Mouse (Mus musculus) heart, embryonic 14.5 days (tissue): ENCODE results near the gene Nop53. TPM values are rescaled to one million over a fixed set of nuclear protein-coding genes. Genes with fewer than 3 reads are reported as not detected.
A peak's percentile ranks its signal among the peaks of the same experiment; 100 is the strongest.

Source experiments
- ATAC-seq: fragments of 200-750 bp; cut with Nextera tagmentation; 2 replicates; pipeline ENCODE4 v1.8.0; 2017; ENCODE audit warnings: low read depth, moderate TSS enrichment; ENCODE audit not compliant: insufficient number of reproducible peaks, insufficient read depth, low FRiP score
- H3K27ac ChIP-seq, 2 experiments: fragments of 200-500 bp in 1 of 2; fragments of 300-500 bp in 1 of 2; sonication (generic) in 1 of 2; replicated peaks in 1 of 2; 2 replicates each; pipeline ENCODE4 v1.5.1; 2012 to 2014; ENCODE audit warnings: low read depth in 2 of 2, low read length in 2 of 2, control low read depth in 1 of 2, mild to moderate bottlenecking in 1 of 2, mixed read lengths in 1 of 2; ENCODE audit not compliant: control insufficient read depth in 1 of 2, insufficient read depth in 1 of 2
- H3K27me3 ChIP-seq: fragments of 300-500 bp; sonication (generic); 2 replicates; pipeline ENCODE4 v1.6.1; 2014; ENCODE audit warnings: mild to moderate bottlenecking, low read length, control low read depth; ENCODE audit not compliant: control insufficient read depth, insufficient read depth
- H3K36me3 ChIP-seq: fragments of 300-500 bp; sonication (generic); 2 replicates; pipeline ENCODE4 v1.6.1; 2014; ENCODE audit warnings: mild to moderate bottlenecking, control low read depth, low read length, mixed read lengths; ENCODE audit not compliant: control insufficient read depth, insufficient read depth
- H3K4me1 ChIP-seq, 2 experiments: fragments of 200-500 bp in 1 of 2; fragments of 300-500 bp in 1 of 2; sonication (generic) in 1 of 2; 2 replicates each; pipeline ENCODE4 v1.6.1; 2012 to 2014; ENCODE audit warnings: low read length in 2 of 2, control low read depth in 1 of 2, mixed read lengths in 1 of 2; ENCODE audit not compliant: control insufficient read depth in 2 of 2, insufficient read depth in 2 of 2
- H3K4me2 ChIP-seq: fragments of 300-500 bp; sonication (generic); 2 replicates; pipeline ENCODE4 v1.6.1; 2014; ENCODE audit warnings: mild to moderate bottlenecking, low read length
- H3K4me3 ChIP-seq, 2 experiments: fragments of 200-500 bp in 1 of 2; fragments of 300-500 bp in 1 of 2; sonication (generic) in 1 of 2; 2 replicates each; pipeline ENCODE4 v1.5.1; 2012 to 2014; ENCODE audit warnings: low read length in 2 of 2, mild to moderate bottlenecking in 2 of 2, control low read depth in 1 of 2, low read depth in 1 of 2, moderate library complexity in 1 of 2; ENCODE audit not compliant: control insufficient read depth in 1 of 2, insufficient read depth in 1 of 2
- H3K9ac ChIP-seq: fragments of 300-500 bp; sonication (generic); 2 replicates; pipeline ENCODE4 v1.6.1; 2014; ENCODE audit warnings: mild to moderate bottlenecking, low read length
- H3K9me3 ChIP-seq: fragments of 300-500 bp; sonication (generic); 2 replicates; pipeline ENCODE4 v1.6.1; 2016; ENCODE audit warnings: low read length, control low read depth; ENCODE audit not compliant: control insufficient read depth
- WGBS: fragments of 180-500 bp; shearing (Covaris S2); extraction: QIAGEN DNeasy Blood & Tissue Kit; methylation state at CpG from one replicate; pipeline ENCODE4 v1.1.7; 2014; 5-methylcytosine and 5-hydroxymethylcytosine counted together
- polyA plus RNA-seq: library from polyadenylated mRNA; unstranded; fragments of >200 nt; fragmentation: Nextera tagmentation; extraction: Ambion mirVana; gene quantifications from 2 replicates; pipeline ENCODE4 v1.2.1, GENCODE M21; 2014

Nop53 gene
- polyA plus RNA-seq, 1 experiment from 2014 or later: 121 TPM

- 34% methylated on average over 3 of the region's 3 CpGs for WGBS
- H3K4me1 ChIP-seq: peaks cover 3 to 5% of the 10 kb centered on the region in 2 experiments; a peak in 3 of 4 replicates
- H3K27ac ChIP-seq: peak overlapping the region; percentile 57 to 75; a peak in 3 of 4 replicates
- no peak for ATAC-seq
- H3K4me2 ChIP-seq: peak overlapping the region; percentile 42
- H3K27me3 ChIP-seq: no peaks in the 10 kb centered on the region
- no peak overlapping the region for H3K4me3 ChIP-seq
- peaks cover 11% of the 10 kb centered on the region for H3K36me3 ChIP-seq
- no peaks in the 10 kb centered on the region for H3K9me3 ChIP-seq
- 0 out of 2 replicates have a peak overlapping the region, but pooled peaks have one; percentile 21 for H3K9ac ChIP-seq
These were observed 14.2 kb downstream of the Nop53 start for GRCm38 (mm10) chr7:15931635-15932034.

GRCm38 (mm10) chr7:15930543-15930942, 15.3 kb downstream of the Nop53 start:
- H3K36me3 ChIP-seq: peaks cover under 1% of the 10 kb centered on the region; the same call in 1 of the 2 replicates
- no peak overlapping the region for H3K4me3 ChIP-seq
- no peak overlapping the region for H3K27ac ChIP-seq
- no peaks in the 10 kb centered on the region for H3K27me3 ChIP-seq
- H3K4me2 ChIP-seq: no peak overlapping the region
- no peak overlapping the region for H3K9ac ChIP-seq
- no peaks in the 10 kb centered on the region for H3K9me3 ChIP-seq
- no peak for ATAC-seq
- 70% methylated on average over 2 of the region's 2 CpGs for WGBS
- H3K4me1 ChIP-seq: peaks cover 3 to 5% of the 10 kb centered on the region in 2 experiments; a peak in 3 of 4 replicates

DNA sequence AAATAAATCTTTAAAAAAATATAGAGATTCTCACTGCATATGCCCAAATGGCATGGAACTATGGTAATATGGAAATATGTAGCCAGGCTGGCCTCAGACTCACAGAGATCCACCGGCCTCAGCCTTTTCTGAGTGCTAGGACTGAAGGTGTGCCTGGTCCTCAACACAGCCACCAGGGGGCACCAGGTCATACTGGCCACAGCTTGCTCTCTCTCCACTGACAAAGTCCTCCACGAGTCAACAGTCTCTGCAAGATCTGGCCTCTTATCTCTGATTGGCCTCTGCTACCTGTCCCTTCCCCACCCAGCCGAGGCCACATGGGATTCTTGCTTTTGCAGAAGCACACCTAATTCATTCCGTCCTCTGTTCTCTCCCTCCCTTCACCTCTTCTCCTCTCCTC, 16.0 kb downstream of the Nop53 start:
- no peak overlapping the region for H3K4me3 ChIP-seq
- no peak overlapping the region for H3K27ac ChIP-seq
- H3K4me2 ChIP-seq: no peak overlapping the region
- no peaks in the 10 kb centered on the region for H3K36me3 ChIP-seq
- no peaks in the 10 kb centered on the region for H3K27me3 ChIP-seq
- 22% methylated on average over 4 of the region's 4 CpGs for WGBS
- H3K9ac ChIP-seq: no peak overlapping the region
- H3K9me3 ChIP-seq: no peaks in the 10 kb centered on the region
- 0 out of 2 replicates have a peak, but pooled peaks have one; percentile 34 for ATAC-seq
- peaks cover 3 to 5% of the 10 kb centered on the region in 2 experiments; a peak in 3 of 4 replicates for H3K4me1 ChIP-seq

- peak within 1 kb of the TSS; percentile 89 for H3K9ac ChIP-seq
- ATAC-seq: peak; percentile 91
- H3K4me3 ChIP-seq: peak within 1 kb of the TSS; percentile 67 to 84
- no peaks in the 10 kb centered on the region for H3K9me3 ChIP-seq
- H3K36me3 ChIP-seq: peaks cover 31% of the 10 kb centered on the region
- H3K4me1 ChIP-seq: peaks cover 15 to 23% of the 10 kb centered on the region in 2 experiments
- WGBS: under 1% methylated on average over 33 of the region's 33 CpGs
- peak within 1 kb of the TSS; percentile 82 to 87 for H3K27ac ChIP-seq
- H3K27me3 ChIP-seq: no peaks in the 10 kb centered on the region
- peak within 1 kb of the TSS; percentile 90 for H3K4me2 ChIP-seq
These were observed 23.6 kb downstream of the Nop53 start, which contains the start of gene Selenow for GRCm38 (mm10) chr7:15922220-15922773. Gene Selenow (minus strand): TSS chr7:15922402.

DNA sequence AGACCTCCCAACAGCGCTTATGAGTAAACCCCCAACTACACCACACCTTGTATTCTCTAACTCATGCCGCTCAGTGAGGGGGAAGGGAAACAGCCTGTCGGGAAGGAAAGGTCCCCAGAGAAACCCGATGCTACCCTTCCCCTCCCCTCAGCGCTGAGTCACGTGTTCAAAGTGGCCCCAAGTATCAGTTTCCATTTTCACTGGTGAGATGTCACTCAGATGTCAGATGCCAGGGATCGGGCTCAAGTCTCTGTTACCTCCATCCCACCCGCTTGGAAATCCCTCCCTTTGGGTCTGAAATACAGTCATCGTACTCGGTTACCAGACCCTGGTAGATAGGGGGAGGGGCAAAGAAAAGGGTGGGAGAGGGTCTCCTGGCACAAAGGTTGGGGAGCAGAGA, 24.1 kb downstream of the Nop53 start:
- 0% methylated on average over 10 of the region's 10 CpGs for WGBS
- peaks cover 36% of the 10 kb centered on the region for H3K36me3 ChIP-seq
- H3K4me1 ChIP-seq: peaks cover 15 to 23% of the 10 kb centered on the region in 2 experiments
- peak overlapping the region; percentile 67 to 84 for H3K4me3 ChIP-seq
- H3K27ac ChIP-seq: peak overlapping the region; percentile 62 to 87
- no peaks in the 10 kb centered on the region for H3K27me3 ChIP-seq
- no peaks in the 10 kb centered on the region for H3K9me3 ChIP-seq
- H3K9ac ChIP-seq: peak overlapping the region; percentile 89
- peak; percentile 45 for ATAC-seq
- H3K4me2 ChIP-seq: peak overlapping the region; percentile 90

- ATAC-seq: no peak
- Histone ChIP-seq H3K36me3 (peaks cover 45% of the 10 kb centered on the region), H3K4me3 (peak overlapping the region; percentile 67 to 84), H3K27ac (no peak overlapping the region), H3K9me3 (no peaks in the 10 kb centered on the region), H3K27me3 (no peaks in the 10 kb centered on the region), H3K9ac (peak overlapping the region; percentile 89), H3K4me2 (peak overlapping the region; percentile 90), H3K4me1 (peaks cover 15 to 23% of the 10 kb centered on the region in 2 experiments)
- WGBS: 63% methylated on average over 6 of the region's 6 CpGs
These were observed 25.2 kb downstream of the Nop53 start for GRCm38 (mm10) chr7:15920645-15921190.

- peaks cover 15 to 23% of the 10 kb centered on the region in 2 experiments for H3K4me1 ChIP-seq
These were observed 25.9 kb downstream of the Nop53 start for GRCm38 (mm10) chr7:15919947-15920346.

More at GRCm38 (mm10) chr7:15919947-15920346, 25.9 kb downstream of the Nop53 start:
- H3K27me3 ChIP-seq: no peaks in the 10 kb centered on the region
- ATAC-seq: no peak
- no peaks in the 10 kb centered on the region for H3K9me3 ChIP-seq
- WGBS: 92% methylated on average over 9 of the region's 9 CpGs
- H3K4me2 ChIP-seq: peak overlapping the region; percentile 90
- H3K27ac ChIP-seq: no peak overlapping the region
- H3K4me3 ChIP-seq: no peak overlapping the region
- peaks cover 45% of the 10 kb centered on the region for H3K36me3 ChIP-seq
- no peak overlapping the region for H3K9ac ChIP-seq
